ENCODE assay signal across 28 mouse cellular contexts in the genomic region with DNA sequence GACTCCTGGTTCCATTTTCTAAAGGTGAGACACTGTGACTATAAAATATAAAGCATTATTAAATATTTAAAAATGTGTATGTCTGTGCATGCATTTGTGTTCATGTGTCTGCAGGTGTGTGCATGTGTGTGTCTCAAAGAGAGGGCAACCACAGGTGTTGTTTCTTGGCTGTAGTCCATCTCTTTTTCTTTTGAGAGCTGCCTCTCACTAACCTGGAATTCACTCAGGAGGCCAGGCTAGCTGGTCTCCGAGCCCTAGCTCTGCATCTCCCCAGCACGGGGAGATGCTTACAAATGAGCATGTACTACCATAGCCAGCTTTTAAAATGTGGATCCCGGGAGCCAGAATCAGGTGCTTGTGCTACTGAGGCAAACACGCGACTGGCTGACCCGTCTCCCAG.
"Had no signal": no experiment of that assay in that cellular context is flagged by ENCODE, and none has a peak within 500 bp of the region (broad histone marks: within the 10 kb centered on the region; RNA-seq: fewer than 3 reads in every experiment).

No protein-coding gene starts in this region.

- H3K4me3 ChIP-seq: heart, adult 2 months; heart, embryonic 13.5 days; heart, embryonic 15.5 days; hindbrain, embryonic 13.5 days; hindbrain, embryonic 15.5 days; kidney, embryonic 15.5 days; limb, embryonic 13.5 days; limb, embryonic 15.5 days; liver, embryonic 12.5 days had no signal

- H3K27me3 ChIP-seq: heart, embryonic 15.5 days; hindbrain, embryonic 13.5 days; hindbrain, embryonic 15.5 days; liver, embryonic 12.5 days had no signal

- H3K4me1 ChIP-seq: heart, embryonic 13.5 days; heart, embryonic 15.5 days; hindbrain, embryonic 15.5 days; liver, embryonic 12.5 days had no signal

- H3K9ac ChIP-seq: heart, embryonic 13.5 days; heart, embryonic 15.5 days; hindbrain, embryonic 13.5 days; hindbrain, embryonic 15.5 days; kidney, embryonic 15.5 days; limb, embryonic 13.5 days; limb, embryonic 15.5 days; liver, embryonic 12.5 days; liver, embryonic 14.5 days had no signal

- H3K4me2 ChIP-seq: heart, embryonic 11.5 days; heart, embryonic 13.5 days; heart, embryonic 15.5 days; hindbrain, embryonic 13.5 days; hindbrain, embryonic 15.5 days; limb, embryonic 13.5 days; limb, embryonic 15.5 days; liver, embryonic 12.5 days had no signal

- DNase-seq: gastrocnemius, postnatal 10 days; gastrocnemius, postnatal 36 days; heart, adult 11 months; heart, adult 2 months; heart, postnatal 14 days; heart, postnatal 36 days; kidney, adult 11 months; kidney, adult 2 months; kidney, adult 9 months; kidney, postnatal 14 days; kidney, postnatal 36 days; layer of hippocampus, adult 9-11 months; layer of hippocampus, postnatal 36 days; left cerebral cortex, postnatal 4 days; lung, adult 18-20 months had no signal

- ATAC-seq: hindbrain, postnatal 0 days; intestine, embryonic 16.5 days; liver, embryonic 12.5 days had no signal

- H3K9me3 ChIP-seq: heart, embryonic 13.5 days; heart, embryonic 15.5 days; hindbrain, embryonic 13.5 days; hindbrain, embryonic 15.5 days; kidney, embryonic 15.5 days; limb, embryonic 13.5 days; limb, embryonic 15.5 days; liver, embryonic 12.5 days had no signal

- H3K36me3 ChIP-seq: heart, embryonic 13.5 days; heart, embryonic 15.5 days; hindbrain, embryonic 13.5 days; hindbrain, embryonic 15.5 days; kidney, embryonic 15.5 days; limb, embryonic 13.5 days; limb, embryonic 15.5 days; liver, embryonic 12.5 days had no signal

- H3K27ac ChIP-seq: heart, adult 2 months; heart, embryonic 13.5 days; heart, embryonic 15.5 days; hindbrain, embryonic 13.5 days; hindbrain, embryonic 15.5 days; hindbrain, postnatal 0 days; kidney, embryonic 15.5 days; kidney, postnatal 0 days; limb, embryonic 13.5 days; limb, embryonic 15.5 days; liver, embryonic 12.5 days; liver, embryonic 14.5 days had no signal
